Mouse (Mus musculus) ES-Bruce4 (cell line): Measurements from ENCODE around the gene Gpx8. TPM values are rescaled to one million over a fixed set of nuclear protein-coding genes. Genes with fewer than 3 reads are reported as not detected.

Experiments
- H3K27ac ChIP-seq: 2 replicates; pipeline ENCODE4 v1.5.1; 2012; ENCODE audit warnings: low read length, inconsistent platforms; ENCODE audit not compliant: insufficient read depth
- H3K27me3 ChIP-seq: 2 replicates; pipeline ENCODE4 v1.6.1; 2012; ENCODE audit warnings: mild to moderate bottlenecking, low read length, inconsistent platforms; ENCODE audit not compliant: control insufficient read depth, poor library complexity, insufficient read depth, severe bottlenecking
- H3K36me3 ChIP-seq: 2 replicates; pipeline ENCODE4 v1.6.1; 2012; ENCODE audit warnings: inconsistent platforms, mild to moderate bottlenecking, low read length, moderate library complexity; ENCODE audit not compliant: control insufficient read depth, poor library complexity, insufficient read depth, severe bottlenecking
- H3K4me1 ChIP-seq: one replicate; pipeline ENCODE4 v1.8.1; 2011; ENCODE audit warnings: low read length; ENCODE audit not compliant: control insufficient read depth, insufficient read depth
- H3K4me3 ChIP-seq: 2 replicates; pipeline ENCODE4 v1.5.1; 2011; ENCODE audit warnings: low read depth, mild to moderate bottlenecking, low read length
- H3K9ac ChIP-seq: 2 replicates; pipeline ENCODE4 v1.6.1; 2012; ENCODE audit warnings: low read depth, mild to moderate bottlenecking, inconsistent platforms; ENCODE audit not compliant: poor library complexity, severe bottlenecking
- H3K9me3 ChIP-seq: replicated peaks from 2 replicates; pipeline ENCODE4 v1.6.1; 2012; ENCODE audit warnings: mild to moderate bottlenecking, low read length, inconsistent platforms; ENCODE audit not compliant: control insufficient read depth, poor library complexity, insufficient read depth, severe bottlenecking
- CTCF ChIP-seq: IDR thresholded peaks from one replicate; pipeline ENCODE4 v1.8.1; 2011; ENCODE audit warnings: low read depth, low read length
- EP300 ChIP-seq: IDR thresholded peaks from 2 replicates; pipeline ENCODE4 v1.6.1; 2011; ENCODE audit warnings: low read depth, low read length; ENCODE audit not compliant: insufficient read depth
- POLR2A ChIP-seq: IDR thresholded peaks from one replicate; pipeline ENCODE4 v1.8.1; 2011; ENCODE audit warnings: low read length; ENCODE audit not compliant: insufficient read depth
- polyA plus RNA-seq: library from polyadenylated mRNA; stranded (reverse); fragments of >200 nt; gene quantifications from 2 replicates; pipeline ENCODE4 v1.2.4, GENCODE M21; 2011; ENCODE audit warnings: low read depth; ENCODE audit not compliant: missing spikeins, insufficient read depth, insufficient read length

The Gpx8 gene
- polyA plus RNA-seq, 1 experiment = 22.1 TPM

- TF ChIP-seq EP300 (no peak), CTCF (peak; percentile 94)
- Histone ChIP-seq H3K36me3 (no peaks in the 10 kb centered on the region), H3K4me3 (peak overlapping the region; percentile 79), H3K9ac (peak overlapping the region; percentile 31), H3K27ac (no peak overlapping the region), H3K9me3 (no peaks in the 10 kb centered on the region), H3K27me3 (peaks cover 19% of the 10 kb centered on the region), H3K4me1 (no peaks in the 10 kb centered on the region)
Measured at GRCm38 (mm10) chr13:112994191-112994590, 52.0 kb downstream of the Gpx8 start.

- Histone ChIP-seq H3K4me3 (peak within 1 kb of the TSS; percentile 79), H3K36me3 (no peaks in the 10 kb centered on the region), H3K4me1 (no peaks in the 10 kb centered on the region), H3K27me3 (peaks cover 19% of the 10 kb centered on the region), H3K27ac (no peak within 1 kb of the TSS), H3K9me3 (no peaks in the 10 kb centered on the region), H3K9ac (peak within 1 kb of the TSS; percentile 31)
- no peak for TF ChIP-seq EP300
- no peak for TF ChIP-seq CTCF
- TF ChIP-seq POLR2A = no peak
Measured at GRCm38 (mm10) chr13:112993531-112994152, 52.6 kb downstream of the Gpx8 start, which contains the start of gene Mcidas. TSS of gene Mcidas (plus strand) at chr13:112993845.

Other genes starting within 250 kb of the Gpx8 start
- 19.9 and 21.1 TPM in 2 replicates for gene Plpp1, start 245.6 kb downstream of the Gpx8 start, polyA plus RNA-seq
- 136 and 159 TPM in 2 replicates for gene Mtrex, start 119.0 kb downstream of the Gpx8 start, polyA plus RNA-seq
- 33.3 and 34.9 TPM in 2 replicates for gene Dhx29, start 119.0 kb downstream of the Gpx8 start, polyA plus RNA-seq
- 0.52 and 0.78 TPM in 2 replicates for gene Ccno, start 58.6 kb downstream of the Gpx8 start, polyA plus RNA-seq
- gene Mcidas, start 52.6 kb downstream of the Gpx8 start, polyA plus RNA-seq = not detected in 2 replicates
- gene Cdc20b, start 11.3 kb downstream of the Gpx8 start, polyA plus RNA-seq = not detected in 2 replicates
- gene Gzma, start 54.6 kb upstream of the Gpx8 start, polyA plus RNA-seq = not detected in 2 replicates
- not detected in 2 replicates for gene Esm1, start 163.2 kb upstream of the Gpx8 start, polyA plus RNA-seq
- gene Gzmk, start 179.5 kb upstream of the Gpx8 start, polyA plus RNA-seq = not detected in 2 replicates
- gene BC067074, start 246.7 kb upstream of the Gpx8 start, polyA plus RNA-seq = 11.4 and 12.5 TPM in 2 replicates